Mouse (Mus musculus) embryonic facial prominence, embryonic 14.5 days (tissue): Measurements from ENCODE around the gene Dnajb2. TPM values are rescaled to one million over a fixed set of nuclear protein-coding genes. Genes with fewer than 3 reads are reported as not detected.

ENCODE experiments used
- ATAC-seq: fragments of 200-750 bp; cut with Nextera tagmentation; 2 replicates; pipeline ENCODE4 v1.8.0; 2017; ENCODE audit warnings: low read depth, moderate number of reproducible peaks, moderate TSS enrichment
- DNase-seq: peaks from one replicate; pipeline ENCODE4 v3.0.0-alpha.2; 2015; ENCODE audit warnings: low spot score
- H3K27ac ChIP-seq: fragments of 300-500 bp; sonication (generic); replicated peaks from 2 replicates; pipeline ENCODE4 v1.5.1; 2014; ENCODE audit warnings: low read depth, mild to moderate bottlenecking, low read length, moderate library complexity
- H3K27me3 ChIP-seq: fragments of 300-500 bp; sonication (generic); replicated peaks from 2 replicates; pipeline ENCODE4 v1.6.1; 2014; ENCODE audit warnings: low read length; ENCODE audit not compliant: control insufficient read depth, insufficient read depth
- H3K36me3 ChIP-seq: fragments of 300-500 bp; sonication (generic); 2 replicates; pipeline ENCODE4 v1.6.1; 2014; ENCODE audit warnings: low read length, mixed read lengths; ENCODE audit not compliant: control insufficient read depth, insufficient read depth
- H3K4me1 ChIP-seq: fragments of 300-500 bp; sonication (generic); 2 replicates; pipeline ENCODE4 v1.6.1; 2014; ENCODE audit warnings: antibody characterized with exemption, low read length; ENCODE audit not compliant: control insufficient read depth, insufficient read depth
- H3K4me2 ChIP-seq: fragments of 300-500 bp; sonication (generic); 2 replicates; pipeline ENCODE4 v1.6.1; 2014; ENCODE audit warnings: low read depth, mild to moderate bottlenecking, low read length, moderate library complexity, mixed read lengths
- H3K4me3 ChIP-seq: fragments of 300-500 bp; sonication (generic); 2 replicates; pipeline ENCODE4 v1.5.1; 2014; ENCODE audit warnings: low read depth, mild to moderate bottlenecking, low read length
- H3K9ac ChIP-seq: fragments of 300-500 bp; sonication (generic); 2 replicates; pipeline ENCODE4 v1.6.1; 2014; ENCODE audit warnings: low read depth, mild to moderate bottlenecking, low read length, moderate library complexity, mixed read lengths
- H3K9me3 ChIP-seq: fragments of 300-500 bp; sonication (generic); 2 replicates; pipeline ENCODE4 v1.6.1; 2016; ENCODE audit warnings: low read length; ENCODE audit not compliant: control insufficient read depth
- WGBS: fragments of 180-500 bp; shearing (Covaris S2); extraction: QIAGEN DNeasy Blood & Tissue Kit; methylation state at CpG from one replicate; pipeline ENCODE4 v1.1.7; 2014; 5-methylcytosine and 5-hydroxymethylcytosine counted together
- microRNA-seq: library from miRNA; unstranded; fragments of <30 nt; microRNA quantifications from one replicate; pipeline ENCODE4, GENCODE M21; 2016; ENCODE audit warnings: borderline number of aligned reads
- polyA plus RNA-seq: library from polyadenylated mRNA; unstranded; fragments of >200 nt; fragmentation: Nextera tagmentation; extraction: Ambion mirVana; gene quantifications from 2 replicates; pipeline ENCODE4 v1.2.1, GENCODE M21; 2014

Dnajb2 gene
- polyA plus RNA-seq, 1 experiment from 2014 or later: 20.0 TPM

- DNase-seq (no peak), ATAC-seq (no peak)
- H3K4me1 ChIP-seq: peaks cover 5% of the 10 kb centered on the region; the same call in 1 of the 2 replicates
- H3K4me3 ChIP-seq: no peak overlapping the region
- H3K36me3 ChIP-seq: no peaks in the 10 kb centered on the region
- no peak overlapping the region for H3K27ac ChIP-seq
- no peak overlapping the region for H3K9ac ChIP-seq
- no peak overlapping the region for H3K4me2 ChIP-seq
- no peaks in the 10 kb centered on the region for H3K27me3 ChIP-seq
- WGBS: 81% methylated on average over 8 of the region's 8 CpGs
- no peaks in the 10 kb centered on the region for H3K9me3 ChIP-seq
Observed at GRCm38 (mm10) chr1:75291321-75291720, 55.1 kb downstream of the Dnajb2 start.

GRCm38 (mm10) chr1:75292476-75293330 is 56.5 kb downstream of the Dnajb2 start:
- ATAC-seq: peak; percentile 41; the same call in 1 of the 2 replicates
- DNase-seq: peak; percentile 58
- Histone ChIP-seq H3K9ac (no peak overlapping the region), H3K4me2 (no peak overlapping the region), H3K4me3 (no peak overlapping the region), H3K27me3 (no peaks in the 10 kb centered on the region), H3K36me3 (no peaks in the 10 kb centered on the region), H3K4me1 (peaks cover 5% of the 10 kb centered on the region; the same call in 1 of the 2 replicates), H3K9me3 (no peaks in the 10 kb centered on the region), H3K27ac (peak overlapping the region; percentile 61; the same call in 1 of the 2 replicates)
- 37% methylated on average over 12 of the region's 12 CpGs for WGBS

GRCm38 (mm10) chr1:75293331-75293701 is 57.1 kb downstream of the Dnajb2 start:
- Histone ChIP-seq H3K4me2 (no peak overlapping the region), H3K4me3 (no peak overlapping the region), H3K9me3 (no peaks in the 10 kb centered on the region), H3K9ac (no peak overlapping the region), H3K27me3 (no peaks in the 10 kb centered on the region), H3K27ac (no peak overlapping the region), H3K36me3 (no peaks in the 10 kb centered on the region), H3K4me1 (peaks cover 5% of the 10 kb centered on the region; the same call in 1 of the 2 replicates)
- DNase-seq (no peak), ATAC-seq (no peak)
- 80% methylated on average over 5 of the region's 5 CpGs for WGBS

DNA sequence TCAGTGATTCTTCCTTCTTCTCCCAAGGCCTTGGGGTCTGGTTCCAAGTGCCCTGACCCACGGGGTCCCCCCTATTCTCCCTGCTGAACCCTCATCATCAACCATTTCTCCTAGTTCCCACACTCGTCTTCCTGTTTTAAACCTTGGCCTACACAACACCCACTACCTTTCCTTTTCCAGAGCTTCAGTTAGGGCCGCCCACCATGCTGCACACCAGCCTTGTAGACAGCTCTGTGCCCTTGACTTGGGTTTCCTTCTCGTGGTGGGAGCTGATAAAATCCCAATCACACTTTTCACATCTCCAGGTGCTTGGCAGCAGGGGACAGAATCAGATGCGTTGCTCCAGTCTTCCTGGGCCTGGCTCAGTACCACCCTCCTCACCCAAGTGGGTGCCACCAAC is 58.1 kb downstream of the Dnajb2 start:
- no peaks in the 10 kb centered on the region for H3K9me3 ChIP-seq
- H3K4me1 ChIP-seq: peaks cover 5% of the 10 kb centered on the region; the same call in 1 of the 2 replicates
- no peaks in the 10 kb centered on the region for H3K27me3 ChIP-seq
- DNase-seq (no peak), ATAC-seq (no peak)
- no peak overlapping the region for H3K4me3 ChIP-seq
- no peaks in the 10 kb centered on the region for H3K36me3 ChIP-seq
- H3K4me2 ChIP-seq: no peak overlapping the region
- 72% methylated on average over 5 of the region's 5 CpGs for WGBS
- H3K27ac ChIP-seq: no peak overlapping the region
- H3K9ac ChIP-seq: no peak overlapping the region

Small RNAs within 50 kb of the gene (microRNA-seq; reads per million reads assigned to microRNA genes)
- not detected for gene Gm27943

Other genes with a start within 250 kb of the Dnajb2 start
- 10.3 and 11.5 TPM in 2 replicates for gene Nhej1, start 111.2 kb upstream of the Dnajb2 start, polyA plus RNA-seq
- 0.08 and 0.13 TPM in 2 replicates for gene Slc23a3, start 102.5 kb upstream of the Dnajb2 start, polyA plus RNA-seq
- gene Cnppd1, start 93.7 kb upstream of the Dnajb2 start, polyA plus RNA-seq: 35.9 and 41.4 TPM in 2 replicates
- gene Retreg2, start 93.6 kb upstream of the Dnajb2 start, polyA plus RNA-seq: 49.3 and 51.4 TPM in 2 replicates
- gene Zfand2b, start 67.8 kb upstream of the Dnajb2 start, polyA plus RNA-seq: 37.0 and 37.6 TPM in 2 replicates
- gene Abcb6, start 56.0 kb upstream of the Dnajb2 start, polyA plus RNA-seq: 21.7 and 24.5 TPM in 2 replicates
- gene Ankzf1, start 44.3 kb upstream of the Dnajb2 start, polyA plus RNA-seq: 16.8 and 21.8 TPM in 2 replicates
- gene Atg9a, start 44.2 kb upstream of the Dnajb2 start, polyA plus RNA-seq: 31.9 and 32.7 TPM in 2 replicates
- gene Glb1l, start 25.6 kb upstream of the Dnajb2 start, polyA plus RNA-seq: 13.0 and 17.6 TPM in 2 replicates
- gene Stk16, start 25.6 kb upstream of the Dnajb2 start, polyA plus RNA-seq: 97.1 and 103 TPM in 2 replicates
- gene Tuba4a, start 16.5 kb upstream of the Dnajb2 start, polyA plus RNA-seq: 59.6 and 76.1 TPM in 2 replicates
- gene A630095N17Rik, start 4.3 kb upstream of the Dnajb2 start, polyA plus RNA-seq: not detected in 2 replicates
- 2.0 and 2.9 TPM in 2 replicates for gene Ptprn, start 28.1 kb downstream of the Dnajb2 start, polyA plus RNA-seq
- gene Resp18, start 42.0 kb downstream of the Dnajb2 start, polyA plus RNA-seq: 6.0 and 6.9 TPM in 2 replicates
- gene Dnpep, start 81.6 kb downstream of the Dnajb2 start, polyA plus RNA-seq: 115 and 128 TPM in 2 replicates
- 159 and 218 TPM in 2 replicates for gene Des, start 123.9 kb downstream of the Dnajb2 start, polyA plus RNA-seq
- 20.2 and 20.3 TPM in 2 replicates for gene Speg, start 138.9 kb downstream of the Dnajb2 start, polyA plus RNA-seq
- 74.2 and 82.9 TPM in 2 replicates for gene Gmppa, start 199.5 kb downstream of the Dnajb2 start, polyA plus RNA-seq
- gene Asic4, start 214.0 kb downstream of the Dnajb2 start, polyA plus RNA-seq: 0.16 and 0.18 TPM in 2 replicates
- gene Chpf, start 242.9 kb downstream of the Dnajb2 start, polyA plus RNA-seq: 65.1 and 66.0 TPM in 2 replicates
- gene Tmem198, start 243.1 kb downstream of the Dnajb2 start, polyA plus RNA-seq: 1.3 and 1.6 TPM in 2 replicates